Mouse (Mus musculus) stomach, embryonic 14.5 days (tissue): Measurements from ENCODE around the gene Ncoa3. TPM values are rescaled to one million over a fixed set of nuclear protein-coding genes. Genes with fewer than 3 reads are reported as not detected.
"Not testable (repeated sequence)": the region's sequence is repeated elsewhere in the genome, so short reads cannot be mapped to it uniquely, and the experiment has no call there.

Experiments
- ATAC-seq: fragments of 200-750 bp; cut with Nextera tagmentation; 2 replicates; pipeline ENCODE4 v1.8.0; 2017; ENCODE audit warnings: low read depth, moderate TSS enrichment; ENCODE audit not compliant: insufficient number of reproducible peaks, insufficient read depth, low FRiP score
- H3K27ac ChIP-seq: fragments of 300-500 bp; sonication (generic); 2 replicates; pipeline ENCODE4 v1.5.1; 2014; ENCODE audit warnings: mild to moderate bottlenecking, low read length, moderate library complexity, mixed read lengths
- H3K27me3 ChIP-seq: fragments of 300-500 bp; sonication (generic); 2 replicates; pipeline ENCODE4 v1.6.1; 2014; ENCODE audit warnings: low read length, control low read depth, mixed read lengths; ENCODE audit not compliant: control insufficient read depth, insufficient read depth
- H3K36me3 ChIP-seq: fragments of 300-500 bp; sonication (generic); 2 replicates; pipeline ENCODE4 v1.6.1; 2014; ENCODE audit warnings: mild to moderate bottlenecking, control low read depth, low read length, moderate library complexity, mixed read lengths; ENCODE audit not compliant: control insufficient read depth, insufficient read depth
- H3K4me1 ChIP-seq: fragments of 300-500 bp; sonication (generic); 2 replicates; pipeline ENCODE4 v1.6.1; 2014; ENCODE audit warnings: low read length, control low read depth, mixed read lengths; ENCODE audit not compliant: control insufficient read depth, insufficient read depth
- H3K4me2 ChIP-seq: fragments of 300-500 bp; sonication (generic); replicated peaks from 2 replicates; pipeline ENCODE4 v1.6.1; 2014; ENCODE audit warnings: low read depth, low read length, control low read depth
- H3K4me3 ChIP-seq: fragments of 300-500 bp; sonication (generic); 2 replicates; pipeline ENCODE4 v1.5.1; 2014; ENCODE audit warnings: low read depth, low read length, control low read depth
- H3K9ac ChIP-seq: fragments of 300-500 bp; sonication (generic); replicated peaks from 2 replicates; pipeline ENCODE4 v1.6.1; 2014; ENCODE audit warnings: low read depth, mild to moderate bottlenecking, control low read depth, low read length, moderate library complexity, mixed read lengths
- H3K9me3 ChIP-seq: fragments of 300-500 bp; sonication (generic); 2 replicates; pipeline ENCODE4 v1.6.1; 2016; ENCODE audit warnings: low read depth, low read length, control low read depth; ENCODE audit not compliant: control insufficient read depth
- WGBS: fragments of 180-500 bp; shearing (Covaris S2); extraction: QIAGEN DNeasy Blood & Tissue Kit; methylation state at CpG from one replicate; pipeline ENCODE4 v1.1.7; 2014; 5-methylcytosine and 5-hydroxymethylcytosine counted together
- polyA plus RNA-seq: library from polyadenylated mRNA; unstranded; fragments of >200 nt; fragmentation: Nextera tagmentation; extraction: Ambion mirVana; gene quantifications from 2 replicates; pipeline ENCODE4 v1.2.1, GENCODE M21; 2014

Ncoa3 gene
- polyA plus RNA-seq: 22.8 and 25.7 TPM in 2 replicates

- peak; percentile 96 for ATAC-seq
- Histone ChIP-seq H3K36me3 (no peaks in the 10 kb centered on the region), H3K4me1 (peaks cover 7% of the 10 kb centered on the region; the same call in 1 of the 2 replicates), H3K4me3 (peak within 1 kb of the TSS; percentile 95), H3K4me2 (peak within 1 kb of the TSS; percentile 89), H3K27me3 (no peaks in the 10 kb centered on the region), H3K9ac (peak within 1 kb of the TSS; percentile 85), H3K27ac (peak within 1 kb of the TSS; percentile 82), H3K9me3 (no peaks in the 10 kb centered on the region)
- 2% methylated on average over 103 of the region's 103 CpGs for WGBS
Measured at GRCm38 (mm10) chr2:165992270-165993172, at the start of gene Ncoa3. Gene Ncoa3 (plus strand): TSS chr2:165992636.

DNA sequence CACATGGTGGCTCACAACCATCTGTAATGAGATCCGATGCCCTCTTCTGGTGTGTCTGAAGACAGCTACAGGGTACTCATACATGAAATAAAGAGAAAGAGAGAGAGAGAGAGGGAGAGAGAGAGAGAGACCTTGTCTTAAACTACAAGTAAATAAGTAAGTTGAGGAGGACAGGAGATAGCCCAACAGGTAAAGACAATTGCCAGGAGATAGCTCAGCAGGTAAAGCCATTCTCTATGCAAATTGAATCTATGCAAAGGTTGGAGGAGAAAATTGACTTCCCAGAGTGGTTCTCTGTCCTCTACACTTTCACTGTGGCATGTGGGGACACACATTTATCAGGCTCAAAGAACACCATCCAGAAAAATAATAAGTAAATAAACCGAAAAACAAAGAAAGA lies 49.3 kb upstream of the Ncoa3 start:
- Histone ChIP-seq H3K9me3 (no peaks in the 10 kb centered on the region), H3K36me3 (no peaks in the 10 kb centered on the region), H3K4me1 (no peaks in the 10 kb centered on the region), H3K9ac (no peak overlapping the region), H3K27ac (no peak overlapping the region), H3K4me2 (no peak overlapping the region), H3K4me3 (no peak overlapping the region), H3K27me3 (no peaks in the 10 kb centered on the region)
- 85% methylated on average over 2 of the region's 2 CpGs for WGBS
- no peak for ATAC-seq

GRCm38 (mm10) chr2:165944576-165945351 lies 47.7 kb upstream of the Ncoa3 start:
- Histone ChIP-seq H3K4me2 (no peak overlapping the region), H3K9ac (no peak overlapping the region), H3K27me3 (no peaks in the 10 kb centered on the region), H3K4me1 (no peaks in the 10 kb centered on the region), H3K36me3 (no peaks in the 10 kb centered on the region), H3K4me3 (no peak overlapping the region), H3K27ac (no peak overlapping the region), H3K9me3 (no peaks in the 10 kb centered on the region)
- 72% methylated on average over 11 of the region's 11 CpGs for WGBS
- ATAC-seq: no peak

DNA sequence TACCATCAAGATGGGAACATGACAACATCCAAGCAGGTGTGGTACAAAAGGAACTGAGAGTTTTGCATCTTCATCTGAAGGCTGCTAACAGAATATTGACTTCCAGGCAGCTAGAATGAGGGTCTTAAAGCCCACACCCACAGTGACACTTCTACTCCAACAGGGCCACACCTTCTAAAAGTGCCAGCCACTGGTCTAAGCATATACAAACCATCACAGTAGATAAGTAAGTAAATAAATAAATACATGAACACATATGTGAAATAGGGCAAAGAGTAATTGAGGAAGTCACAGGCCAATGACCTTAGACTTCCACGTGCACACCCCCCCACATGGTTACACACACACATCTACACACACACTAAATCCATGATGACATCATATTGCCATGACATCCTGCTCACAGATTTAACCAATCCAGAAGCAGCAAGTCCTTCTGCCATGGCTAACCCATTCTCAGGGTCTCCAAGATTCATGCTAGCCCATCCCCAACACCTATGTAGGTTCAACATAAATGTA lies 46.3 kb upstream of the Ncoa3 start:
- Histone ChIP-seq H3K4me3 (no peak overlapping the region), H3K4me2 (no peak overlapping the region), H3K9me3 (no peaks in the 10 kb centered on the region), H3K36me3 (no peaks in the 10 kb centered on the region), H3K27me3 (no peaks in the 10 kb centered on the region), H3K4me1 (no peaks in the 10 kb centered on the region), H3K27ac (no peak overlapping the region), H3K9ac (no peak overlapping the region)
- no peak for ATAC-seq
- 88% methylated on average over 1 of the region's 1 CpGs for WGBS

- no peak overlapping the region for H3K9ac ChIP-seq
- H3K27ac ChIP-seq: no peak overlapping the region
- H3K4me2 ChIP-seq: no peak overlapping the region
- no peaks in the 10 kb centered on the region for H3K27me3 ChIP-seq
- H3K36me3 ChIP-seq: no peaks in the 10 kb centered on the region
- ATAC-seq: no peak
- WGBS: 67% methylated on average over 1 of the region's 1 CpGs
- no peak overlapping the region for H3K4me3 ChIP-seq
- no peaks in the 10 kb centered on the region for H3K9me3 ChIP-seq
- H3K4me1 ChIP-seq: no peaks in the 10 kb centered on the region
Measured at GRCm38 (mm10) chr2:165948007-165948406, 44.4 kb upstream of the Ncoa3 start.

DNA sequence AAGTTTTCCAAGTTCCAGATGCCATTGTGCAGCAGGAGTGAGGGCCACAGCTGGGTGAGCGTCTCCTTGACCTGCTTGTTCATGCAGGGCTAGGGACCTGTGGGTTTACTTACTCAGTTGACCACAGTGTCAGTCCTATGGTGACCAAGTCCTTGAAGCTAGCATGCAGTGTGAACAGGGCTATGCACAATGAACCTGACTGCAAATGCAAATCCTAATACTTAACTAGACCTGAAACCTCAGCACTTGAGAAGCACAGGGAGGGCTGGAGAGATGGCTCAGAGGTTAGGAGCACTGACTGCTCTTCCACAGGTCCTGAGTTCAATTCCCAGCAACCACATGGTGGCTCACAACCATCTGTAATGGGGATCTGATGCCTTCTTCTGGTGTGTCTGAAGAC lies 43.7 kb upstream of the Ncoa3 start:
- not testable (repeated sequence) for H3K27me3 ChIP-seq, H3K9me3 ChIP-seq, H3K9ac ChIP-seq, H3K4me1 ChIP-seq, ATAC-seq, H3K36me3 ChIP-seq, H3K4me2 ChIP-seq, H3K4me3 ChIP-seq, H3K27ac ChIP-seq
- 69% methylated on average over 1 of the region's 1 CpGs for WGBS

- 44% methylated on average over 3 of the region's 3 CpGs for WGBS
- Histone ChIP-seq H3K27me3 (no peaks in the 10 kb centered on the region), H3K4me1 (no peaks in the 10 kb centered on the region), H3K4me2 (no peak overlapping the region), H3K27ac (no peak overlapping the region), H3K9me3 (no peaks in the 10 kb centered on the region), H3K4me3 (no peak overlapping the region), H3K36me3 (no peaks in the 10 kb centered on the region), H3K9ac (no peak overlapping the region)
- ATAC-seq: no peak
Measured at GRCm38 (mm10) chr2:165949719-165950118, 42.7 kb upstream of the Ncoa3 start.

- WGBS: 64% methylated on average over 12 of the region's 12 CpGs
- no peak overlapping the region for H3K9ac ChIP-seq
- no peak overlapping the region for H3K4me3 ChIP-seq
Measured at GRCm38 (mm10) chr2:165951432-165952068, 40.9 kb upstream of the Ncoa3 start.

More at GRCm38 (mm10) chr2:165951432-165952068, 40.9 kb upstream of the Ncoa3 start:
- Histone ChIP-seq H3K27me3 (no peaks in the 10 kb centered on the region), H3K4me1 (0 out of 2 replicates have a peak, but pooled peaks cover 3% of the 10 kb centered on the region), H3K36me3 (no peaks in the 10 kb centered on the region), H3K9me3 (no peaks in the 10 kb centered on the region), H3K27ac (no peak overlapping the region), H3K4me2 (no peak overlapping the region)
- ATAC-seq: no peak
